Mouse (Mus musculus): ENCODE results near the gene Scd3.

DNA sequence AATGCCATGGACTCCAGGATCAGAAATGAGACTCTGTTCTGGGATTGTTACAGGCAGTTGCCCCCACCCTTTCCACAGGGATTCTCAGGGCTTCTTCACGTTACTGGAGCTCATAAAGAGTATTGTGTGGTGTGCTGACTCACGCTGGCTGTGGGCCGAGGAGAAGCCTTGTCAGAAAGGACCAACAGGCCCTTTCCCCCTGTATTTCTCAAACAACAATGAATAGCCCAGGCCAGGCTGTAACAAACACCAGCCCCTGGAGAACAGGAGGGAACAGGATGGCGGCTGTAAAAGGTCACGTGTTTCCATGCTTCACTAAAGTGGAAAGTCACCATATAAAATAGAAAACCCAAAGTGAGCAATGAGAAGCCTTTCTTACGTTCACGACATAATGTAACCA lies 62.2 kb downstream of the Scd3 start:
- no peak for TF ChIP-seq POLR2A (IDR thresholded peaks at IDR 0.05; ENCODE audit: low read depth, low read length)
- TF ChIP-seq CTCF (IDR thresholded peaks at IDR 0.05; ENCODE audit: extremely low read depth, insufficient read length, insufficient replicate concordance, low read depth, low read length) = no peak
